Mouse (Mus musculus) neural tube, embryonic 13.5 days (tissue): ENCODE results near the gene Nin. TPM values are rescaled to one million over a fixed set of nuclear protein-coding genes. Genes with fewer than 3 reads are reported as not detected.

Experiments used
- ATAC-seq: fragments of 200-750 bp; cut with Nextera tagmentation; 2 replicates; pipeline ENCODE4 v1.8.0; 2017; ENCODE audit warnings: low read depth, mild to moderate bottlenecking, moderate TSS enrichment, moderate library complexity
- H3K27ac ChIP-seq: fragments of 300-500 bp; sonication (generic); replicated peaks from 2 replicates; pipeline ENCODE4 v1.5.1; 2015; ENCODE audit warnings: moderate library complexity, mild to moderate bottlenecking, inconsistent platforms
- H3K27me3 ChIP-seq: fragments of 300-500 bp; sonication (generic); 2 replicates; pipeline ENCODE4 v1.6.1; 2015; ENCODE audit warnings: mild to moderate bottlenecking, inconsistent platforms
- H3K36me3 ChIP-seq: fragments of 300-500 bp; sonication (generic); 2 replicates; pipeline ENCODE4 v1.6.1; 2015; ENCODE audit warnings: mild to moderate bottlenecking, inconsistent platforms
- H3K4me1 ChIP-seq: fragments of 300-500 bp; sonication (generic); replicated peaks from 2 replicates; pipeline ENCODE4 v1.6.1; 2015; ENCODE audit warnings: inconsistent platforms
- H3K4me2 ChIP-seq: fragments of 300-500 bp; sonication (generic); 2 replicates; pipeline ENCODE4 v1.6.1; 2015; ENCODE audit warnings: inconsistent platforms, mild to moderate bottlenecking, moderate library complexity
- H3K4me3 ChIP-seq: fragments of 300-500 bp; sonication (generic); 2 replicates; pipeline ENCODE4 v1.5.1; 2015; ENCODE audit warnings: mild to moderate bottlenecking, inconsistent platforms
- H3K9ac ChIP-seq: fragments of 300-500 bp; sonication (generic); 2 replicates; pipeline ENCODE4 v1.6.1; 2015; ENCODE audit warnings: moderate library complexity, mild to moderate bottlenecking, inconsistent platforms
- H3K9me3 ChIP-seq: fragments of 300-500 bp; sonication (generic); 2 replicates; pipeline ENCODE4 v1.6.1; 2016; ENCODE audit warnings: inconsistent platforms
- WGBS: fragments of 180-500 bp; shearing (Covaris S2); methylation state at CpG from one replicate; pipeline ENCODE4 v1.1.7; 2015; 5-methylcytosine and 5-hydroxymethylcytosine counted together
- polyA plus RNA-seq: library from polyadenylated mRNA; unstranded; fragments of >200 nt; fragmentation: Nextera tagmentation; extraction: Ambion mirVana; gene quantifications from 2 replicates; pipeline ENCODE4 v1.2.1, GENCODE M21; 2015

The Nin gene
- polyA plus RNA-seq, 1 experiment from 2014 or later, result 12.1 TPM

DNA sequence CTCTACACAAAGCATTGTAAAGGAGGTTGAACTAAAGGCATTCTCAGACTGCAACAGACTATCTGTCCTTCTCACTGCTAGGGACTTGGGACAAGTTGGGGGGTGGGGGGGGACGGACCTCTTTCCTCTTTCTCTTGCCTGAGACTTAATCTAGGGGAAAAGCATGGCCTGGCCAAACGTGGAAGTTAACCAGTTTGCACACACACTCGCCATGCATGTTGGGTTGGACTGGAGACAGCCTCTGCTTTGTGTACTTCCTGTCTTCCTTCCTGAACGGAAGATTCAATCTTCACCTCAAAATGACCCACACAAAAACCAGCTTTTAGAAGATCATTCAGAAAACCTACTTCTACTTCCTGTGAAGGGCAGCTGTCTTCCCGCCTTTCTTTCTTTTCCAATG is 11.7 kb downstream of the Nin start:
- Histone ChIP-seq H3K27me3 (no peaks in the 10 kb centered on the region), H3K4me1 (peaks cover 70% of the 10 kb centered on the region), H3K9me3 (no peaks in the 10 kb centered on the region), H3K4me2 (no peak overlapping the region), H3K9ac (no peak overlapping the region), H3K36me3 (no peaks in the 10 kb centered on the region), H3K27ac (no peak overlapping the region), H3K4me3 (no peak overlapping the region)
- 85% methylated on average over 5 of the region's 5 CpGs for WGBS
- ATAC-seq, result no peak

DNA sequence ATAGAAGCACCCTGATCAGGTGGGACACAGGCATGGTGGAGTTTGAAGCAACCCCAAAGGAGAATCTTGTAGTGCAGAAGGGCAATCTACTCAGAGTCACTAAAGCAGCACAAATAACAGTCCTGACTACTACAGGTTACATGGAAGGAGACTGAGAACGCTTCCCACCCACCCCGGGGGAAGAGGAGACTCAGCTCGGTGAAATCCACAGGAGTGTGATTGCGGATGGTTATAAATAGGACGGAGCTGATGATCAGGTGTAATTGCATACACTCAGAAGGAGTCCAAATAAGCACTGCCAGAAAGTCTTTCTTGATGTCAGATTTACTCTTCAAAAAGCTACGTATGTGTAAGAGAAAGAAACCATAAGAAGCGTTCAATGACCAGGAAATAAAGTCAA is 15.6 kb downstream of the Nin start:
- Histone ChIP-seq H3K27me3 (no peaks in the 10 kb centered on the region), H3K4me3 (no peak overlapping the region), H3K4me1 (peaks cover 64% of the 10 kb centered on the region), H3K4me2 (no peak overlapping the region), H3K27ac (no peak overlapping the region), H3K9ac (no peak overlapping the region), H3K9me3 (no peaks in the 10 kb centered on the region), H3K36me3 (no peaks in the 10 kb centered on the region)
- ATAC-seq, result no peak
- WGBS, result 75% methylated on average over 7 of the region's 7 CpGs

DNA sequence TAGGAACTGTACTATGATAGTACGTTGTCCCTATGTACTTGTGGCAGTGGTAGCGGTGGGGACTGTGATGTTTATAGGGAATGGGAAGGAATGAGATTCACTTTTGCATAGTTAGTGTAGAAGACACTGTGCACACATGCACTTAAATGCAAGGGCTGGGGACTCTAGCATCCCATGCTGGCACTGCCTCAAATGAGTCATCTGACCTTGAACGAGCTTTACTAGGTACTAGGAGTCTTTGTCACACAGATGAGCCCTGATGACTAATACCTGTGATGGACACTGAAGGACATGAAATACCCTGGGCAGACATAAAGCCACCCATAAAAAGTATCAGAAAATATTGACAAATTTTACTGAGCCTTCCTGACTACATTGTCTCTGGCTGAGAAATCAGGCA is 16.2 kb downstream of the Nin start:
- Histone ChIP-seq H3K4me3 (no peak overlapping the region), H3K4me1 (peaks cover 58% of the 10 kb centered on the region), H3K9me3 (no peaks in the 10 kb centered on the region), H3K36me3 (no peaks in the 10 kb centered on the region; the same call in 1 of the 2 replicates), H3K27me3 (no peaks in the 10 kb centered on the region), H3K9ac (no peak overlapping the region), H3K4me2 (no peak overlapping the region), H3K27ac (no peak overlapping the region)
- WGBS, result 85% methylated on average over 3 of the region's 3 CpGs
- no peak for ATAC-seq

DNA sequence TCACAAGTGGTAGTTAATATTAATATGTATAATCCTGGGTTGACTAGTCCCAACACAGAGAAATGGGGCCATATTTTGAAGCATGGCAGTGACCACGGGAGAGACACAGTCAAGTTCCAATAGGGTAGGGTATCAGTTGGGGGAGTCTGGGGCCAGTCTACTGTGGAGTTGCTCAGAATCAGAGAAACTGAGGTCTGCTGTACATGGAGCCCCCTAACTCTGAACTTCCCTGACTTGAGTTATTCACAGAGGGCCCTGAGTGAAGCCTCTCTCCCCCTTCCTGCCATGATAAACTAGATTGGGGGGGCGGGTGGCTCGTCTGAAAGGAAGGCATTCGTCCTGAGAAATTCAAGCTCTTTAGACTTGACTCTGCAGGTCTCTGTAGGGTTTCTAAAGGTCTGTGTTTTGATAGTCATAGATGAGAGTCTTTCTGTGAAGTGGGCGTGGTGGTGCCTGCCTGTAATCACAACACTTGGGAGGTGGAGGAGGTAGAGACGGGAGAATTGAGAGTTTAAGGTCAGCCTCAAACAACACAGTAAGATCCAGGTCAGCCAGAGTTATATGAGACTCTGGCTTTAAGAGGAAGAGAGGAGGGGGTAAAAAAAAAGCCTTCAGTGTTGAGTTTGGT is 20.1 kb downstream of the Nin start:
- Histone ChIP-seq H3K36me3 (no peaks in the 10 kb centered on the region; the same call in 1 of the 2 replicates), H3K4me3 (no peak overlapping the region), H3K4me2 (no peak overlapping the region), H3K9me3 (no peaks in the 10 kb centered on the region), H3K4me1 (peaks cover 50% of the 10 kb centered on the region), H3K9ac (no peak overlapping the region), H3K27ac (no peak overlapping the region), H3K27me3 (no peaks in the 10 kb centered on the region)
- no peak for ATAC-seq
- WGBS, result 74% methylated on average over 6 of the region's 6 CpGs

DNA sequence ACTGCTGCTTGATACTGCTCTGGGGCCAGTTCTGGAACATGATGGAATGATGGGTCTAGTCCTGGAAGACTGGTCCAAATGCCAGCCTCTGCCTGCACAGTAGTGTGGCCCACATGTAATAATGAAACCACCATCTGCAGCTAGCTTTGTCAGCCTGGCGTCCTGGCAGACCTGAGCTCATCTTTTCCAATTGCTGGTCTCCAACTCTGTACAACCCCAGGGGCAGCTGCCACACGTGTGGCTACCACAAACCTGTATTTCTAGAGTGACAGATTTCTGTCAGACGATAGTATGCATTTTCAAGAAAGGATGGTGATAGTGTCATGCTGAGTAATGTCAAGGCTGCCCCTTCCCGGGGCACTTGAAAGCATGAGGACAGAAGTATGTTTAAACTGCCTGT is 25.2 kb downstream of the Nin start:
- no peaks in the 10 kb centered on the region for H3K27me3 ChIP-seq
- ATAC-seq, result no peak
- no peak overlapping the region for H3K9ac ChIP-seq
- H3K27ac ChIP-seq, result no peak overlapping the region
- no peak overlapping the region for H3K4me3 ChIP-seq
- WGBS, result 90% methylated on average over 4 of the region's 4 CpGs
- peaks cover 7% of the 10 kb centered on the region for H3K4me1 ChIP-seq
- peaks cover 6% of the 10 kb centered on the region for H3K36me3 ChIP-seq
- H3K9me3 ChIP-seq, result no peaks in the 10 kb centered on the region
- H3K4me2 ChIP-seq, result no peak overlapping the region

DNA sequence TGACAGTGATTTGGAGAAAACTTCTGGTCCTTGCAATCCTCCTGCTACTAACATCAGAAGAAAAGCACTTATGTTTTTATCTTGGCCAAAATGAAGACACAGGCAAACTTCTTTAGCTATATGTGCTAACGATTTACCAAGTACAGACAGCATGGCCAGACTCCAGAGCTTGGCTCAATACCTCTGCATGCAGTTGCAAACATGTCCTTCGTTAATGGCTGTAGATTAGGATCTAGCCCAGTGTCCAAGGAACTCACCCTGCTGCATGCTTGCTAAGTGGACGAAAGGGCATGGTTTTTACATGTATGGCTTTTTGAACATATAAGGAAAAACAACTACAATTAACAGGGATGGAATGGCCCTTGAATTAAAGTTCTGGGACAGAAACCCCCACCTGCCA is 28.2 kb downstream of the Nin start:
- Histone ChIP-seq H3K27ac (no peak overlapping the region), H3K4me1 (no peaks in the 10 kb centered on the region), H3K36me3 (peaks cover 6% of the 10 kb centered on the region; the same call in 1 of the 2 replicates), H3K27me3 (no peaks in the 10 kb centered on the region), H3K9ac (no peak overlapping the region), H3K4me3 (no peak overlapping the region), H3K9me3 (no peaks in the 10 kb centered on the region), H3K4me2 (no peak overlapping the region)
- ATAC-seq, result no peak
- WGBS, result 91% methylated on average over 3 of the region's 3 CpGs

DNA sequence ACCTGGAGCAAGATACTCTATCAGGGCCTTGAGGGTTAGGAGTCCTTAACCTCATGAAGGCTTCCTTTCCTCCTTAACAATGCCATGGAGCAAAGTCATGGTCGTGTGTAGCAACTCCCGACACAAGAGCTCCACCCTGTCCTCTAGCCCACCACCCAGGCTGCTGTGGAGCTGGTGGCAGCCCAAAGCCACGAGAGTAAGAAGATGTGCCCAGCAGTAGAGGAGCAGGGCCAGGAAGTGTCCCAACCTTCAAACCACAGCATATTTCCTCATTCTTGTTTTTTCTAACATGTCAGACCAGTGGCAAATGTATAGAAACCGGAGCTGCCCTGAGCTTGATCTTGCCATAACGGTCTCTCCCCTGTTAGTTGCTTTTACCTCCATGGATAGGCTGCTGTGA is 29.3 kb downstream of the Nin start:
- WGBS, result 93% methylated on average over 5 of the region's 5 CpGs
- ATAC-seq, result no peak

DNA sequence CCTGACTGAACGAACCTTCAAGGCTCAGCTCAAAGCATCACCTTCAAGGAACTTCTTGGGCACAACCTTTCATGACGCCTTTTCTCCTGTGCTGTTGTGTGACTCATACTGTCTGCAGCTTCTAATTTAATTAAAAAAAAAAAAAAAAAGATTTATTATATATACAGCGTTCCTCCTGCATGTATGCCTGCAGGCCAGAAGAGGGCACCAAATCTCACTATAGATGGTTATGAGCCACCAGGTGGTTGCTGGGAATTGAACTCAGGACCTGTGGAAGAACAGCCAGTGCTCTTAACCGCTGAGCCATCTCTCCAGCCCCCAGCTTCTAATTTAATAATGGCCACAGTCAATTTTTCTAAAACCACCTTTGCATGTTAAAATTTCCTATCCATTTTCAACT is 29.8 kb downstream of the Nin start:
- peaks cover 6% of the 10 kb centered on the region; the same call in 1 of the 2 replicates for H3K36me3 ChIP-seq
- H3K4me2 ChIP-seq, result no peak overlapping the region
- no peak overlapping the region for H3K4me3 ChIP-seq
- no peaks in the 10 kb centered on the region for H3K27me3 ChIP-seq
- H3K4me1 ChIP-seq, result no peaks in the 10 kb centered on the region
- ATAC-seq, result no peak
- WGBS, result 94% methylated on average over 4 of the region's 4 CpGs
- no peak overlapping the region for H3K9ac ChIP-seq
- no peaks in the 10 kb centered on the region for H3K9me3 ChIP-seq
- H3K27ac ChIP-seq, result no peak overlapping the region

More for the DNA sequence above, 29.3 kb downstream of the Nin start:
- H3K4me1 ChIP-seq, result no peaks in the 10 kb centered on the region
- peaks cover 6% of the 10 kb centered on the region; the same call in 1 of the 2 replicates for H3K36me3 ChIP-seq
- no peaks in the 10 kb centered on the region for H3K27me3 ChIP-seq
- H3K27ac ChIP-seq, result no peak overlapping the region
- no peak overlapping the region for H3K9ac ChIP-seq
- H3K4me3 ChIP-seq, result no peak overlapping the region
- no peaks in the 10 kb centered on the region for H3K9me3 ChIP-seq
- no peak overlapping the region for H3K4me2 ChIP-seq

DNA sequence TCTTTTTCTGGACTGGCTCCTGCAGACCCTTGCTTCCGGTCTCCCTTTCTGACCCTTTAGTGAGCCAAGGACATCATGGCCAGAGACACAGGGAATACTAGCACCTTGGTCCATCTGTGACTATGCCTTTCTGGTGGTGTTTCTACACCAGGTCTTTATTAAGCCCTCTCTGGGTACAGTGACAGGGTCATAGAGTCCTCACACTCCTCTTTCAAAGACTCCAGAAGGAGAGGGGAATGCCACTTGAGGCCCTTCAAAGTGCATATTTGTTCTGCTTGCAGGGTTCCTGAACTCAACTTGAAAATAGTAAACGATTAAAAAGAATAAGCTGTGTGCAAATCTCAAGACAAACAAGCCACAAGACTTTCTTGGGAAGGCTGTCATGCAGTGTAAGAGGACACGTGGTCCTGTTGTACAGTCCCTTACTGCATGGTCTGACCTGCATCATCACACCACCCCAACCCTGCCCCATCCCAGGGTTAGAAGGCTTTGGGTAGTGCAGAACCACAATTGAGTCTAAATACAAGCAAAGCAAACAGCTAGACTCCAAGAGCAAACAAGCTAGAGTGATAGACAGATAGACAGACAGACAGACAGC is 30.5 kb downstream of the Nin start:
- 92% methylated on average over 3 of the region's 3 CpGs for WGBS

DNA sequence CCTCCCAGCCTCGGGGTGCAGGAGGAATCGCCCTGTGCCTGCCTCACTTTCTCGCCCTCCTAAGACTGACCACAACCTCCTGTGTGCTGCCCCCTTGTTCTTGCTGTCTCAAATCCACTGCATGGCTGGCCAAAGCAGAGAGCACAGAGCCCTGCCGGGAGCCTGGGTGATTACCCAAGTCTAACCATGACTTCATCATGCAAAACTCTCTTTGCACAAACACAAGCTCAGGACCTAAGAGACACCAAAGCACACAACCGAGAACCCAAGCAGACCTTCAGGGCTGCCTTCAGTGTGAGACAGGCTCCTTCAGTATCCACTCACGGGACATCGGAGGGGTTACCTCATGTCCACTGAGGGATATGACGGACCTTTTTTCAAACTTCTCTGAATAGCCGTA is 31.0 kb downstream of the Nin start:
- Histone ChIP-seq H3K4me3 (no peak overlapping the region), H3K36me3 (peaks cover 13% of the 10 kb centered on the region; the same call in 1 of the 2 replicates), H3K4me2 (no peak overlapping the region), H3K9ac (no peak overlapping the region), H3K4me1 (no peaks in the 10 kb centered on the region), H3K9me3 (no peaks in the 10 kb centered on the region), H3K27ac (no peak overlapping the region), H3K27me3 (no peaks in the 10 kb centered on the region)
- WGBS, result 88% methylated on average over 9 of the region's 9 CpGs
- no peak for ATAC-seq

More for the DNA sequence above, 30.5 kb downstream of the Nin start:
- no peak overlapping the region for H3K9ac ChIP-seq
- H3K27me3 ChIP-seq, result no peaks in the 10 kb centered on the region
- ATAC-seq, result no peak
- no peaks in the 10 kb centered on the region for H3K4me1 ChIP-seq
- H3K4me3 ChIP-seq, result no peak overlapping the region
- H3K27ac ChIP-seq, result no peak overlapping the region
- no peak overlapping the region for H3K4me2 ChIP-seq
- H3K36me3 ChIP-seq, result peaks cover 8% of the 10 kb centered on the region; the same call in 1 of the 2 replicates
- H3K9me3 ChIP-seq, result no peaks in the 10 kb centered on the region

DNA sequence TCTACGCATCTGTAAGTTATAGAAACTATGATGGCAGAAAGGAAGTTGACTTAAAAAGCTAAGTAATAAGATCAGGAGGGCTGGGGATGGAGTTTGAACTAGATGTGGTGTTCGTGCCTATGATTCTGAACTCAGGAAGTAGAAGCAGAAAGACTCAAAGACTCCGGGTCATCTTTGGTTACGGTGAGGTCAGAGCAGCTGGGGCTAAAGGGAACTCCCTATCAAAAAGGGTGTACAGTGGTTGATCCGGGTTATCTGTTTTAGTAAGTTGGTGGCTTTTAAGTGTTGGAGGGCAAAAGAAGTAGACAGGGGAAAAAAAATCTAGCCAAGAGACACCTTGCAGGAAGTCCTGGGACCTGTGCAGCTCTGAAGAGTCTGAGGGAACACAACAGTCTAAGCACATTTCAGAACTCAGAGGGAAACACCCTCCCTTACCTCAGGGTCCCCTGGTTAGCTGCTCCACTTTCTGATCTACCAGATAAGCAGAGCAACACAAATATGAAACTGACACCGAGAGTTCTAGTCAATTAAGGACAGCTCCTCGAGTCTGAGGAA is 35.0 kb downstream of the Nin start:
- H3K36me3 ChIP-seq, result peaks cover 25% of the 10 kb centered on the region
- no peak overlapping the region for H3K4me3 ChIP-seq
- ATAC-seq, result no peak

DNA sequence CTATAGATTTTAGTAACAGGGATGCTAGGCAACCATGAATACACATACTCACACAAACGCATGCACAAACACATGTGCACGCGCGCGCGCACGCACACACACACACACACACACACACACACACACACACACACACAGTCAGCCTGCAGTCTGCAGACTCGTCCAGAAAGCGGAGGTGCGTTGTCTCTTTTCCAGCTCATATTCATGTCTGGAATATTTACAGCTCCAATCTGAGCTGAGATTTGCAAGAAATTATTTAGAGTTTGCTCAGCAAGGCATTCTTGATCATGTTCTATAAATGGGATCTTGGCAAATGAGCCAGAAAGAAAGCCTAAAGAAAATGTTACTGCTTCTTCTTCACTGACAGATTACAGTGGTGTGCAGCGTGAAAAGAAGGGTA is 37.0 kb downstream of the Nin start:
- peaks cover 25% of the 10 kb centered on the region for H3K36me3 ChIP-seq
- no peaks in the 10 kb centered on the region for H3K9me3 ChIP-seq
- H3K27me3 ChIP-seq, result no peaks in the 10 kb centered on the region
- no peak overlapping the region for H3K9ac ChIP-seq
- no peak overlapping the region for H3K4me3 ChIP-seq
- no peak overlapping the region for H3K4me2 ChIP-seq
- no peak for ATAC-seq
- H3K27ac ChIP-seq, result 0 out of 2 replicates have a peak overlapping the region, but pooled peaks have one; percentile 52
- peaks cover 3% of the 10 kb centered on the region for H3K4me1 ChIP-seq
- 85% methylated on average over 11 of the region's 11 CpGs for WGBS

More for the DNA sequence above, 35.0 kb downstream of the Nin start:
- Histone ChIP-seq H3K4me1 (no peaks in the 10 kb centered on the region), H3K4me2 (no peak overlapping the region), H3K9me3 (no peaks in the 10 kb centered on the region), H3K27me3 (no peaks in the 10 kb centered on the region), H3K27ac (no peak overlapping the region), H3K9ac (no peak overlapping the region)
- WGBS, result 89% methylated on average over 7 of the region's 7 CpGs
